Mouse (Mus musculus) spleen, postnatal 10 days (tissue): Measurements from ENCODE around the gene Pck1.
"Not testable (repeated sequence)": the region's sequence is repeated elsewhere in the genome, so short reads cannot be mapped to it uniquely, and the experiment has no call there.

Experiments used
- DNase-seq, 2 experiments: peaks; one replicate each; pipeline ENCODE4 v3.0.0; 2021 to 2022; ENCODE audit warnings: low spot score in 2 of 2

Gene Pck1

GRCm38 (mm10) chr2:173152436-173153151 is at the start of gene Pck1:
Pck1 (plus strand) TSS chr2:173153048.
- DNase-seq = no peak

- DNase-seq = no peak
Measured at GRCm38 (mm10) chr2:173106409-173106808, 46.4 kb upstream of the Pck1 start.

- peak; percentile 36 to 61 for DNase-seq
Measured at GRCm38 (mm10) chr2:173106889-173107785, 45.7 kb upstream of the Pck1 start.

- DNase-seq = no peak
Measured at GRCm38 (mm10) chr2:173108509-173109190, 44.2 kb upstream of the Pck1 start.

- no peak for DNase-seq
Measured at GRCm38 (mm10) chr2:173109510-173109909, 43.3 kb upstream of the Pck1 start.

GRCm38 (mm10) chr2:173110571-173110970 is 42.3 kb upstream of the Pck1 start:
- DNase-seq = no peak

- not testable (repeated sequence) for DNase-seq
Measured at GRCm38 (mm10) chr2:173113796-173114195, 39.1 kb upstream of the Pck1 start.

- peak in 1 of 2 experiments; percentile 36 for DNase-seq
Measured at GRCm38 (mm10) chr2:173119023-173119944, 33.6 kb upstream of the Pck1 start, which contains the start of gene Ctcfl. Ctcfl (minus strand) TSS chr2:173119525.

- DNase-seq = peak; percentile 49 to 80
Measured at GRCm38 (mm10) chr2:173120117-173120516, 32.7 kb upstream of the Pck1 start.

GRCm38 (mm10) chr2:173124022-173124735 is 28.7 kb upstream of the Pck1 start:
- DNase-seq = no peak

GRCm38 (mm10) chr2:173126386-173126785 is 26.5 kb upstream of the Pck1 start:
- no peak for DNase-seq

- DNase-seq = no peak
Measured at GRCm38 (mm10) chr2:173129111-173129510, 23.7 kb upstream of the Pck1 start.

- no peak for DNase-seq
Measured at GRCm38 (mm10) chr2:173132262-173132661, 20.6 kb upstream of the Pck1 start.

GRCm38 (mm10) chr2:173132794-173133300 is 20.0 kb upstream of the Pck1 start:
- no peak for DNase-seq

GRCm38 (mm10) chr2:173134695-173135094 is 18.2 kb upstream of the Pck1 start:
- DNase-seq = no peak

- DNase-seq = no peak
Measured at GRCm38 (mm10) chr2:173138323-173139239, 14.3 kb upstream of the Pck1 start.

- no peak for DNase-seq
Measured at GRCm38 (mm10) chr2:173143611-173144010, 9.2 kb upstream of the Pck1 start.

- no peak for DNase-seq
Measured at GRCm38 (mm10) chr2:173145808-173146207, 7.0 kb upstream of the Pck1 start.

- no peak for DNase-seq
Measured at GRCm38 (mm10) chr2:173146728-173147127, 6.1 kb upstream of the Pck1 start.
